Mouse (Mus musculus) forebrain, postnatal 0 days (tissue): Measurements from ENCODE around the gene Tirap. TPM values are rescaled to one million over a fixed set of nuclear protein-coding genes. Genes with fewer than 3 reads are reported as not detected.

ENCODE experiments used
- ATAC-seq: fragments of 200-750 bp; cut with Nextera tagmentation; 2 replicates; pipeline ENCODE4 v1.8.0; 2017; ENCODE audit warnings: mild to moderate bottlenecking, moderate library complexity
- DNase-seq: peaks from one replicate; pipeline ENCODE4 v3.0.0-alpha.2; 2015
- H3K27ac ChIP-seq: fragments of 300-500 bp; sonication (generic); 2 replicates; pipeline ENCODE4 v1.5.1; 2014; ENCODE audit warnings: low read depth, mild to moderate bottlenecking, antibody characterized with exemption, low read length, moderate library complexity, mixed read lengths
- H3K27me3 ChIP-seq: fragments of 300-500 bp; sonication (generic); 2 replicates; pipeline ENCODE4 v1.6.1; 2014; ENCODE audit warnings: mild to moderate bottlenecking, low read length, mixed read lengths; ENCODE audit not compliant: insufficient read depth
- H3K36me3 ChIP-seq: fragments of 300-500 bp; sonication (generic); 2 replicates; pipeline ENCODE4 v1.6.1; 2014; ENCODE audit warnings: mild to moderate bottlenecking, moderate library complexity; ENCODE audit not compliant: insufficient read depth
- H3K4me1 ChIP-seq: fragments of 300-500 bp; sonication (generic); 2 replicates; pipeline ENCODE4 v1.6.1; 2014; ENCODE audit warnings: antibody characterized with exemption; ENCODE audit not compliant: insufficient read depth
- H3K4me2 ChIP-seq: fragments of 300-500 bp; sonication (generic); 2 replicates; pipeline ENCODE4 v1.6.1; 2014; ENCODE audit warnings: low read depth, mild to moderate bottlenecking, moderate library complexity
- H3K4me3 ChIP-seq: fragments of 300-500 bp; sonication (generic); 2 replicates; pipeline ENCODE4 v1.5.1; 2014; ENCODE audit warnings: low read depth, low read length, mixed read lengths
- H3K9ac ChIP-seq: fragments of 300-500 bp; sonication (generic); 2 replicates; pipeline ENCODE4 v1.6.1; 2014; ENCODE audit warnings: mild to moderate bottlenecking
- H3K9me3 ChIP-seq: fragments of 300-500 bp; sonication (generic); 2 replicates; pipeline ENCODE4 v1.6.1; 2016; ENCODE audit warnings: low read length
- CTCF ChIP-seq: sonication (generic); IDR thresholded peaks from 2 replicates; pipeline ENCODE4 v1.5.1; 2016; ENCODE audit warnings: antibody characterized with exemption, control low read depth, low read depth
- WGBS: fragments of 180-500 bp; shearing (Covaris S2); extraction: QIAGEN DNeasy Blood & Tissue Kit; methylation state at CpG from one replicate; pipeline ENCODE4 v1.1.7; 2014; 5-methylcytosine and 5-hydroxymethylcytosine counted together
- polyA plus RNA-seq: library from polyadenylated mRNA; unstranded; fragments of >200 nt; fragmentation: Nextera tagmentation; extraction: Ambion mirVana; gene quantifications from 2 replicates; pipeline ENCODE4 v1.2.1, GENCODE M21; 2015
- total RNA-seq: library from RNA; depleted of rRNA; stranded (reverse); fragments of >200 nt; gene quantifications from 2 replicates; pipeline ENCODE4 v1.2.3, GENCODE M21; 2014

The Tirap gene
- total and polyA plus RNA-seq, 2 experiments from 2014 or later: 2.0 to 2.1 TPM

- Histone ChIP-seq H3K4me2 (no peak overlapping the region), H3K4me1 (no peaks in the 10 kb centered on the region), H3K36me3 (peaks cover 18% of the 10 kb centered on the region), H3K9me3 (no peaks in the 10 kb centered on the region), H3K4me3 (no peak overlapping the region), H3K27me3 (no peaks in the 10 kb centered on the region), H3K27ac (no peak overlapping the region), H3K9ac (no peak overlapping the region)
- DNase-seq: no peak
- no peak for ATAC-seq
- TF ChIP-seq CTCF: no peak
- WGBS: 87% methylated on average over 3 of the region's 3 CpGs
Observed at GRCm38 (mm10) chr9:35228671-35229070, 28.6 kb upstream of the Tirap start.

- Histone ChIP-seq H3K4me3 (no peak overlapping the region), H3K4me2 (no peak overlapping the region), H3K9ac (no peak overlapping the region), H3K9me3 (no peaks in the 10 kb centered on the region), H3K4me1 (no peaks in the 10 kb centered on the region), H3K36me3 (peaks cover 40% of the 10 kb centered on the region), H3K27me3 (no peaks in the 10 kb centered on the region), H3K27ac (no peak overlapping the region)
- 95% methylated on average over 3 of the region's 3 CpGs for WGBS
- DNase-seq (no peak), ATAC-seq (no peak)
- TF ChIP-seq CTCF: no peak
Observed at GRCm38 (mm10) chr9:35223466-35223865, 23.4 kb upstream of the Tirap start.

- peaks cover 68% of the 10 kb centered on the region for H3K36me3 ChIP-seq
- H3K4me2 ChIP-seq: no peak overlapping the region
- H3K9me3 ChIP-seq: no peaks in the 10 kb centered on the region
- no peaks in the 10 kb centered on the region for H3K27me3 ChIP-seq
- DNase-seq (no peak), ATAC-seq (no peak)
- WGBS: 63% methylated on average over 1 of the region's 1 CpGs
- H3K27ac ChIP-seq: no peak overlapping the region
- TF ChIP-seq CTCF: no peak
- no peaks in the 10 kb centered on the region for H3K4me1 ChIP-seq
- no peak overlapping the region for H3K4me3 ChIP-seq
- no peak overlapping the region for H3K9ac ChIP-seq
Observed at GRCm38 (mm10) chr9:35217963-35218362, 17.9 kb upstream of the Tirap start.

- H3K27ac ChIP-seq: peak overlapping the region; percentile 68; the same call in 1 of the 2 replicates
- no peak for ATAC-seq
Observed at GRCm38 (mm10) chr9:35211573-35212511, 11.8 kb upstream of the Tirap start.

GRCm38 (mm10) chr9:35210542-35211474 lies 10.7 kb upstream of the Tirap start, which contains the start of gene Foxred1:
Foxred1 (minus strand) TSS chr9:35211055.
- WGBS: under 1% methylated on average over 72 of the region's 72 CpGs
- peak; percentile 100 for ATAC-seq

More at GRCm38 (mm10) chr9:35211573-35212511, 11.8 kb upstream of the Tirap start:
- H3K4me2 ChIP-seq: peak overlapping the region; percentile 72
- peaks cover 6% of the 10 kb centered on the region; the same call in 1 of the 2 replicates for H3K4me1 ChIP-seq
- peak overlapping the region; percentile 77 for H3K4me3 ChIP-seq
- H3K27me3 ChIP-seq: no peaks in the 10 kb centered on the region
- no peak for DNase-seq
- peak overlapping the region; percentile 80 for H3K9ac ChIP-seq
- peaks cover 42% of the 10 kb centered on the region for H3K36me3 ChIP-seq
- 35% methylated on average over 26 of the region's 26 CpGs for WGBS
- TF ChIP-seq CTCF: no peak
- no peaks in the 10 kb centered on the region for H3K9me3 ChIP-seq

GRCm38 (mm10) chr9:35204421-35204820 lies 4.3 kb upstream of the Tirap start:
- H3K36me3 ChIP-seq: peaks cover 36% of the 10 kb centered on the region
- H3K4me3 ChIP-seq: no peak overlapping the region
- no peak overlapping the region for H3K27ac ChIP-seq
- no peaks in the 10 kb centered on the region for H3K9me3 ChIP-seq
- no peak for TF ChIP-seq CTCF
- H3K4me2 ChIP-seq: no peak overlapping the region
- no peak overlapping the region for H3K9ac ChIP-seq
- peaks cover 9% of the 10 kb centered on the region for H3K4me1 ChIP-seq
- DNase-seq (no peak), ATAC-seq (no peak)
- WGBS: 99% methylated on average over 2 of the region's 2 CpGs
- no peaks in the 10 kb centered on the region for H3K27me3 ChIP-seq

More at GRCm38 (mm10) chr9:35210542-35211474, 10.7 kb upstream of the Tirap start, which contains the start of gene Foxred1:
- peaks cover 6% of the 10 kb centered on the region; the same call in 1 of the 2 replicates for H3K4me1 ChIP-seq
- H3K36me3 ChIP-seq: peaks cover 46% of the 10 kb centered on the region
- no peaks in the 10 kb centered on the region for H3K9me3 ChIP-seq
- DNase-seq: peak; percentile 100
- H3K27ac ChIP-seq: peak within 1 kb of the TSS; percentile 92
- no peaks in the 10 kb centered on the region for H3K27me3 ChIP-seq
- H3K4me3 ChIP-seq: peak within 1 kb of the TSS; percentile 77
- H3K4me2 ChIP-seq: peak within 1 kb of the TSS; percentile 76
- no peak for TF ChIP-seq CTCF
- H3K9ac ChIP-seq: peak within 1 kb of the TSS; percentile 80
